Mouse (Mus musculus) embryonic facial prominence, embryonic 10.5 days (tissue): ENCODE measurements at regions not wholly inside any gene's neighbourhood (a gene's known extent, or its start where the extent isn't known, plus 50 kb on each side); places are given as distances from the start of the nearest gene placed in this dataset.

Experiments
- DNase-seq: peaks from one replicate; pipeline ENCODE4 v3.0.0-alpha.2; 2017; ENCODE audit warnings: low spot score
- H3K27ac ChIP-seq: fragments of 300-500 bp; sonication (generic); replicated peaks from 2 replicates; pipeline ENCODE4 v1.5.1; 2016; ENCODE audit warnings: mild to moderate bottlenecking
- H3K27me3 ChIP-seq: fragments of 300-500 bp; sonication (generic); replicated peaks from 2 replicates; pipeline ENCODE4 v1.6.1; 2016; ENCODE audit warnings: low read depth, mild to moderate bottlenecking; ENCODE audit not compliant: poor library complexity, severe bottlenecking
- H3K36me3 ChIP-seq: fragments of 300-500 bp; sonication (generic); replicated peaks from 2 replicates; pipeline ENCODE4 v1.6.1; 2016; ENCODE audit warnings: mild to moderate bottlenecking, moderate library complexity
- H3K4me1 ChIP-seq: fragments of 300-500 bp; sonication (generic); 2 replicates; pipeline ENCODE4 v1.6.1; 2016
- H3K4me3 ChIP-seq: fragments of 300-500 bp; sonication (generic); 2 replicates; pipeline ENCODE4 v1.5.1; 2016; ENCODE audit warnings: mild to moderate bottlenecking, moderate library complexity
- H3K9me3 ChIP-seq: fragments of 300-500 bp; sonication (generic); 2 replicates; pipeline ENCODE4 v1.6.1; 2016; ENCODE audit warnings: mild to moderate bottlenecking
- WGBS: fragments of 180-500 bp; shearing (Covaris S2); methylation state at CpG from one replicate; pipeline ENCODE4 v1.1.7; 2016; 5-methylcytosine and 5-hydroxymethylcytosine counted together

DNA sequence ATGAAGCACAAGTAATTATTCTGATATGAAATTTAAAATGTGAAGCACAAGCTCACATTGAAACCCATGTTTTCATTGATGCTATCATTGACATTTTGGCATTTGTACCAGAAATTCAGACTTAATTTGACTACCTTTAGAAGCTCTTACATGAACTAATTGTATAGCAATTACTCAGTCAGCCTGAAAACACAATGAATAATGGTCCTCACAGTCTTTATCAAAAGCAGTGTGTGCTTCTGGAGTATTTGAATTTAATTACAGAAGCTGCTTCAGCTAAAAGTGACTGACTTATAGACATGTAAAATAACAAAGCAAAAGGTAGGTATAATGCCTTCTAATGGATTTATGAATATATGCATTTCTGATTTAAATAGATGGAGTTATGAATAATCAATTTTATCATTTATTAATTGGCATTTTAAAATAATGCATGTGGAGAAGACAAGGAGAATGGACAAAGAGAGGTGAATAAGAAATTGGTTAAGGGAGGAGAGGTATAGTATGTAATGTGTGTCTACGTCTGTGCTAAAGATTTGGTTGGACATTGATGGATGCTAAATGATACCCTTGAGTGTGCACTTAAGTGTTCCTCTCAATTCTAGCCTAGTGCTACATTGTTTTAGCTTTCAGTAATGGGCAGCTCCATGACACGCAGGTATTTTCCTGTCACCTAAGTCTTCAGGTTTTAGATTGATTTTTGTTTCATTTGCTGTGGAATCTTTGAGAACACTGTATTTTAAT, 803.2 kb upstream of the Frg1 start:
- H3K9me3 ChIP-seq, result no peaks in the 10 kb centered on the region
- no peaks in the 10 kb centered on the region for H3K36me3 ChIP-seq
- H3K27ac ChIP-seq, result no peak overlapping the region
- WGBS, result 78% methylated on average over 2 of the region's 2 CpGs
- no peak overlapping the region for H3K4me3 ChIP-seq
- no peaks in the 10 kb centered on the region for H3K4me1 ChIP-seq
- DNase-seq, result no peak
- no peaks in the 10 kb centered on the region for H3K27me3 ChIP-seq

DNA sequence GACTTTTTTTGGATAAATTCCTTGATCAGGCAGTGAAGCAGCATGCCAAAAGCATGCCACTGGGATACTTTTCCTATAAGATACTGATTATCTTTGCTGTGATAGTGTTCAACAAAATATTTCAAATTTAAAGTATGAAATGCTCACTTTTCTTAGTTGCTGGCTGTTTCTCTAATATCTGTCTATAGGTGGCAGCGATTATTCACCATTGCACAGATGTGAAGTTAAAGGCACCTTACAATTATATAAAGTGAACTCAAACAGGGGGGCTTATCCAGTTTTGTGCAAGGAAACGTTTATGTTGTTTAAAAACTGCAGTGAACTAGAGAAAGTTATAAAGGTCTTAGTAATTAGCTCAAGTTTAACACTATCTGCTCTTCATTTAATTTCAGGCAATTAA, 794.1 kb upstream of the Frg1 start:
- no peaks in the 10 kb centered on the region for H3K4me1 ChIP-seq
- no peak overlapping the region for H3K27ac ChIP-seq
- H3K9me3 ChIP-seq, result no peaks in the 10 kb centered on the region
- H3K4me3 ChIP-seq, result no peak overlapping the region
- H3K36me3 ChIP-seq, result no peaks in the 10 kb centered on the region
- no peak for DNase-seq
- 58% methylated on average over 2 of the region's 2 CpGs for WGBS
- H3K27me3 ChIP-seq, result no peaks in the 10 kb centered on the region

DNA sequence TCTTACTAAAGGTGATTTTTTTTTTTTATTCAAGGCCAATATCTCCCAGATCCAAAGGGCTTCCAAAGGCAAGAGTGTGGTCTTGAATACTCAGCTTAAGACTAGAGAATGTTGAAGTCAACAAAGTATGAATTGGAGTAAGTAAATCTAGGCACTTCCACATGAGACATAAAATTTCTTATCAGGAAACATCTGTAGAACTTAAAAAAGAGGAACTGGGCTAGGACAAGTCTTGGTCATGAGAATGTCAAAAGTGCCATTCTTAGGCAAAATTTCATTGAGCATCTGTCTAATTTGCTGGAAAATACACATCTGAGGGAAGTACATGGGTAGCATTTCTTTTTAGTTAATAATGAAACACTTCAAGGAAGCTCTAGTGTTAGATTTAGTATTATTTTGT, 793.1 kb upstream of the Frg1 start:
- no peak overlapping the region for H3K27ac ChIP-seq
- no peak overlapping the region for H3K4me3 ChIP-seq
- no peaks in the 10 kb centered on the region for H3K36me3 ChIP-seq
- H3K27me3 ChIP-seq, result no peaks in the 10 kb centered on the region
- no peak for DNase-seq
- no peaks in the 10 kb centered on the region for H3K9me3 ChIP-seq
- no peaks in the 10 kb centered on the region for H3K4me1 ChIP-seq

DNA sequence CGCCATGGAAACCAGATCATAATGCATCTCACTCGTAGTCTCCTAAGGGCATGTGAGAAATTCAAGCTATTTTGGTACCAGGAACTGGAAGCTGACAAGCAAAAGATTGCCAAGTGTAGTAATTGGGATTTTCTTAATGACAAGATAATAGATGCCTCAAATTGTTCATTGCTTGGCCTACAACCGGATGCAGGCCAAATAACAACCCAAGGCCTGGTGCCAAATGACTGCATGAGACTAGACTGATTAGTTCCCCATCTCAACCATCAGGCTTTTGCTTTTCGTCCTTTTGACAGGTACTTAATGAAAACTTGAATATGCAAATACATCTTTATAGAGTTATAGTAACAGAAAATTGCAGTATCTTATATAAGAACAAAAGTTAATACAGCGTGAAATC, 780.4 kb upstream of the Frg1 start:
- H3K4me1 ChIP-seq, result no peaks in the 10 kb centered on the region
- no peak for DNase-seq
- H3K27me3 ChIP-seq, result no peaks in the 10 kb centered on the region
- H3K27ac ChIP-seq, result no peak overlapping the region
- H3K36me3 ChIP-seq, result no peaks in the 10 kb centered on the region
- WGBS, result 85% methylated on average over 5 of the region's 5 CpGs
- H3K9me3 ChIP-seq, result no peaks in the 10 kb centered on the region
- no peak overlapping the region for H3K4me3 ChIP-seq

DNA sequence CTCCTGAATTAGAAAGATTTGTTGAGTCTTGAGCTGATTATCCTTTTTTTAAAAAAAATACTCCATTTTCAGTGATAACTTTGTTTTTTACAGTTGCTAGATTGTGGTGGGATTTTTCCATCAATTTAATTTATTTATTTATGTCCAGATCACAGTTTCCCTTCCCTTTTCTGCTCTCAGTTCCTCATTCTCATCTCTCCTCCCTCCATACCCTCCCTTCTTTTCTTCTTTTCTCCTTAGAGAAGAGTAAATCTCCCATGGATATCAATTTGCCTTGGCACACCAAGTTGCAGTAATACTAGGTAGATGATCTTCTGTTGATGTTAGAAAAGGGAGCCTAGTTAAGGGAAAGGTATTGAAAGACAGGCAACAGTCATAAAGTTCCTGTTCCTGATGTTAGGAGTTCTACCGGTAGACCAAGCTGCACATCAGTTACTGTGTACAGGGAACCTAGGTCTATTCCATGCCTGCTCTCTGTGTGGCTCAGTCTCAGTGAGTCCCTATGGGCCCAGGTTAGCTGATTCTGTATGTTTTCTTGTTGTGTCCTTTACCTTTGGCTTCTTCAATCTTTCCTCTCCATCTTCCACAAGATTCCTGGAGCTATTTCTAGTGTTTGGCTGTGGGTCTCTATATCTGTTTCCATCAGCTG, 777.2 kb upstream of the Frg1 start:
- Histone ChIP-seq H3K4me1 (no peaks in the 10 kb centered on the region), H3K36me3 (no peaks in the 10 kb centered on the region), H3K9me3 (no peaks in the 10 kb centered on the region), H3K27ac (no peak overlapping the region), H3K4me3 (no peak overlapping the region), H3K27me3 (no peaks in the 10 kb centered on the region)
- DNase-seq, result no peak
- 90% methylated on average over 1 of the region's 1 CpGs for WGBS

DNA sequence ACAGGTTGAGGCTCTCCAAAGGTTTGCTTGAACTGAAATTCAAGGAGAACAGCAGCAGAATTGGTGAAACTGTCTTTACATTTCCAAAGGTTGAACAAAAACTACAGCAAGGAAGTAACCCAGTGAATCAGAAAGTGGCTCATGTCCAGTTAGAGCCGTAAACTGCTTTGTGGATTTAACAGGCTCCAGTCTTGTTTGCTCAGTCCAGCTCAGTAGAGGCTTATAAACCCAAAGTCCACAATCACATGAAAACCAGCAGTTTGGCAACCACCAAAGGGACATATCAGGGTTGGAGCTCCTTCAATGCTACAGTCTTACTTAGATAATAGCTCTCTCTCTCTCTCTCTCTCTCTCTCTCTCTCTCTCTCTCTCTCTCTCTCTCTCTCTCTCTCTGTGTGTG, 770.2 kb upstream of the Frg1 start:
- Histone ChIP-seq H3K27ac (no peak overlapping the region), H3K36me3 (no peaks in the 10 kb centered on the region), H3K27me3 (no peaks in the 10 kb centered on the region), H3K4me3 (no peak overlapping the region), H3K9me3 (no peaks in the 10 kb centered on the region), H3K4me1 (no peaks in the 10 kb centered on the region)
- no peak for DNase-seq
- 94% methylated on average over 1 of the region's 1 CpGs for WGBS

GRCm38 (mm10) chr8:42183288-42183878, 766.5 kb upstream of the Frg1 start:
- H3K27ac ChIP-seq, result no peak overlapping the region
- H3K4me1 ChIP-seq, result no peaks in the 10 kb centered on the region
- DNase-seq, result no peak
- H3K9me3 ChIP-seq, result no peaks in the 10 kb centered on the region
- no peak overlapping the region for H3K4me3 ChIP-seq
- 83% methylated on average over 4 of the region's 4 CpGs for WGBS
- no peaks in the 10 kb centered on the region for H3K27me3 ChIP-seq
- H3K36me3 ChIP-seq, result no peaks in the 10 kb centered on the region

DNA sequence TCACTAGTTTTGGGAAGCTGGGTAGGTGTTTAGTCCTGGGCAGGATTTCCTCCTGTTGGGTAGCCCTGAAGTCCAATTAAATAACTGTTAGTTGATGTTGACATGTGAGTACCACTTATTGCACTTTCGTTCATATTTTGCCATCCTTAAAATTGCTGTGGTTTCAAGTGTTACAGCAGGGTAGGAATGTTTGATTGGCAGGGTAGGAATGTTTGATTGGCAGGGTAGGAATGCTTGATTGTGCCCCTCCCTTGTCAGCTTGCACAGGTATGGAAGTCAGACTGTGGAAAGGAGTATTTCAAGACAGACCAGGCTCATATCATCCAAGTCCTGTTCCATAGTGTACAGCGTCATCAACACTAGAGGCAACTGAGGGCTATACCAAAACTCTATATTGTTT, 745.6 kb upstream of the Frg1 start:
- H3K9me3 ChIP-seq, result no peaks in the 10 kb centered on the region
- H3K4me3 ChIP-seq, result no peak overlapping the region
- DNase-seq, result no peak
- no peaks in the 10 kb centered on the region for H3K27me3 ChIP-seq
- WGBS, result 93% methylated on average over 2 of the region's 2 CpGs
- H3K4me1 ChIP-seq, result no peaks in the 10 kb centered on the region
- no peak overlapping the region for H3K27ac ChIP-seq
- no peaks in the 10 kb centered on the region for H3K36me3 ChIP-seq

GRCm38 (mm10) chr8:42157006-42157405, 740.1 kb upstream of the Frg1 start:
- 91% methylated on average over 4 of the region's 4 CpGs for WGBS
- no peak overlapping the region for H3K4me3 ChIP-seq
- no peaks in the 10 kb centered on the region for H3K9me3 ChIP-seq
- H3K36me3 ChIP-seq, result no peaks in the 10 kb centered on the region
- no peaks in the 10 kb centered on the region for H3K27me3 ChIP-seq
- no peak overlapping the region for H3K27ac ChIP-seq
- no peak for DNase-seq
- no peaks in the 10 kb centered on the region for H3K4me1 ChIP-seq

- 58% methylated on average over 1 of the region's 1 CpGs for WGBS
Measured at GRCm38 (mm10) chr8:42156588-42156987, 739.7 kb upstream of the Frg1 start.

DNA sequence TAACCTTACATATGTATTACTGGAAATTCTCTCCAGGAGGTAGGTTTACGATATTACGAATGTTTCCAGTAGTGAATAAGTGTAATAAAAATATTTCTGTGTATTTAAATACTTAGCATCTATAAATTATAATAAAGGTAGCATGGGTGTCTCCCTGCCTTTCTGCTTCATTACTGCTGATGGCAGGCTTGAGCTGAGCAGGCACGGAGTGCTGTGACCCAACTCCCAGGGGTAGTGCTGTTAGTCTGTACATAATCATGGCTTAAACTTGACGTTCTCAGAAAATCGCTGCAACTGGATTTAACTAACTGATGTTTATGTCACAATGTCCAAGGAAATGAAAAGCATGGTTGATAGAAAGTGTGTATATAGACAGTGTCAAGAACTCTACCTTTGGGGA, 727.8 kb upstream of the Frg1 start:
- 77% methylated on average over 5 of the region's 5 CpGs for WGBS
- H3K4me3 ChIP-seq, result no peak overlapping the region
- no peak for DNase-seq
- no peaks in the 10 kb centered on the region for H3K9me3 ChIP-seq
- no peak overlapping the region for H3K27ac ChIP-seq
- no peaks in the 10 kb centered on the region for H3K4me1 ChIP-seq
- no peaks in the 10 kb centered on the region for H3K27me3 ChIP-seq
- no peaks in the 10 kb centered on the region for H3K36me3 ChIP-seq

More at GRCm38 (mm10) chr8:42156588-42156987, 739.7 kb upstream of the Frg1 start:
- no peaks in the 10 kb centered on the region for H3K36me3 ChIP-seq
- no peak overlapping the region for H3K4me3 ChIP-seq
- no peaks in the 10 kb centered on the region for H3K4me1 ChIP-seq
- H3K27me3 ChIP-seq, result no peaks in the 10 kb centered on the region
- no peaks in the 10 kb centered on the region for H3K9me3 ChIP-seq
- no peak for DNase-seq
- no peak overlapping the region for H3K27ac ChIP-seq

GRCm38 (mm10) chr8:42144220-42144619, 727.3 kb upstream of the Frg1 start:
- DNase-seq, result no peak
- Histone ChIP-seq H3K36me3 (no peaks in the 10 kb centered on the region), H3K4me3 (no peak overlapping the region), H3K9me3 (no peaks in the 10 kb centered on the region), H3K27me3 (no peaks in the 10 kb centered on the region), H3K4me1 (no peaks in the 10 kb centered on the region), H3K27ac (no peak overlapping the region)
- 79% methylated on average over 8 of the region's 8 CpGs for WGBS

GRCm38 (mm10) chr8:42107582-42107981, 690.7 kb upstream of the Frg1 start:
- H3K27me3 ChIP-seq, result no peaks in the 10 kb centered on the region
- no peak for DNase-seq
- no peak overlapping the region for H3K27ac ChIP-seq
- 88% methylated on average over 2 of the region's 2 CpGs for WGBS
- H3K4me1 ChIP-seq, result no peaks in the 10 kb centered on the region
- no peaks in the 10 kb centered on the region for H3K9me3 ChIP-seq
- H3K36me3 ChIP-seq, result no peaks in the 10 kb centered on the region
- H3K4me3 ChIP-seq, result no peak overlapping the region
